Mouse (Mus musculus): Measurements from ENCODE around the gene Npas2.

The Npas2 gene

GRCm38 (mm10) chr1:39217584-39217983 lies 24.1 kb downstream of the Npas2 start:
- no peak for DNase-seq

GRCm38 (mm10) chr1:39228401-39228800 lies 34.9 kb downstream of the Npas2 start:
- DNase-seq, result no peak

GRCm38 (mm10) chr1:39230021-39230420 lies 36.5 kb downstream of the Npas2 start:
- no peak for DNase-seq

- DNase-seq, result no peak
These were observed 41.4 kb downstream of the Npas2 start for GRCm38 (mm10) chr1:39234815-39235449.

- DNase-seq, result no peak
These were observed 44.1 kb downstream of the Npas2 start for GRCm38 (mm10) chr1:39237503-39238255.

GRCm38 (mm10) chr1:39240860-39241584 lies 47.5 kb downstream of the Npas2 start:
- DNase-seq, result no peak

- DNase-seq, result no peak
These were observed 51.2 kb downstream of the Npas2 start for GRCm38 (mm10) chr1:39244726-39245125.

- DNase-seq, result no peak
These were observed 58.1 kb downstream of the Npas2 start for GRCm38 (mm10) chr1:39251679-39252078.

- peak; percentile 33 for DNase-seq
These were observed 60.2 kb downstream of the Npas2 start for GRCm38 (mm10) chr1:39253771-39254170.

- no peak for DNase-seq
These were observed 62.5 kb downstream of the Npas2 start for GRCm38 (mm10) chr1:39256051-39256450.

GRCm38 (mm10) chr1:39256513-39257330 lies 63.2 kb downstream of the Npas2 start:
- no peak for DNase-seq

GRCm38 (mm10) chr1:39257331-39257594 lies 63.7 kb downstream of the Npas2 start:
- DNase-seq, result no peak

GRCm38 (mm10) chr1:39259668-39260067 lies 66.1 kb downstream of the Npas2 start:
- DNase-seq, result no peak

GRCm38 (mm10) chr1:39260183-39260978 lies 66.8 kb downstream of the Npas2 start:
- no peak for DNase-seq

GRCm38 (mm10) chr1:39266843-39267512 lies 73.4 kb downstream of the Npas2 start:
- DNase-seq, result no peak

- no peak for DNase-seq
These were observed 79.4 kb downstream of the Npas2 start for GRCm38 (mm10) chr1:39272976-39273375.

GRCm38 (mm10) chr1:39280391-39280790 lies 86.9 kb downstream of the Npas2 start:
- no peak for DNase-seq

- DNase-seq, result peak; percentile 14
These were observed 87.7 kb downstream of the Npas2 start for GRCm38 (mm10) chr1:39280989-39281875.

GRCm38 (mm10) chr1:39281888-39282287 lies 88.4 kb downstream of the Npas2 start:
- no peak for DNase-seq

GRCm38 (mm10) chr1:39283323-39283722 lies 89.8 kb downstream of the Npas2 start:
- no peak for DNase-seq

GRCm38 (mm10) chr1:39284786-39285185 lies 91.3 kb downstream of the Npas2 start:
- no peak for DNase-seq

Measured in embryo, embryonic 11 days (tissue).